Mouse (Mus musculus) gastrocnemius, postnatal 36 days (tissue): ENCODE measurements around the gene Apon. TPM values are rescaled to one million over a fixed set of nuclear protein-coding genes. Genes with fewer than 3 reads are reported as not detected.

Experiments used
- total RNA-seq, 2 experiments: library from RNA; stranded (reverse); gene quantifications; 2 replicates each; pipeline ENCODE4 v1.2.3; 2021

Gene Apon
- total RNA-seq, 2 experiments from 2014 or later: not detected

Other genes with a start within 250 kb of the Apon start
- not detected for gene Hsd17b6, start 246.5 kb upstream of the Apon start, total RNA-seq
- 1 to 10 TPM in 1 of 2 experiments, under 1 TPM in 1; 0.71 to 1.1 TPM for gene Prim1, start 238.9 kb upstream of the Apon start, total RNA-seq
- 100 to 1,000 TPM; 318 to 407 TPM for gene Naca, start 218.5 kb upstream of the Apon start, total RNA-seq
- 10 to 100 TPM; 56.6 to 60.7 TPM for gene Ptges3, start 195.1 kb upstream of the Apon start, total RNA-seq
- 1,000 to 10,000 TPM; 3,740 to 3,926 TPM for gene Atp5b, start 170.8 kb upstream of the Apon start, total RNA-seq
- gene Baz2a, start 162.5 kb upstream of the Apon start, total RNA-seq: 10 to 100 TPM; 11.9 to 14.2 TPM
- 10 to 100 TPM; 53.4 to 58.1 TPM for gene Rbms2, start 73.8 kb upstream of the Apon start, total RNA-seq
- under 1 TPM; 0.35 to 0.59 TPM for gene Gls2, start 59.6 kb upstream of the Apon start, total RNA-seq
- gene Spryd4, start 42.3 kb upstream of the Apon start, total RNA-seq: 10 to 100 TPM; 31.8 to 32.3 TPM
- not detected for gene Mip, start 28.3 kb upstream of the Apon start, total RNA-seq
- gene Timeless, start 22.0 kb upstream of the Apon start, total RNA-seq: 1 to 10 TPM; 1.7 to 2.2 TPM
- gene Apof, start 14.6 kb downstream of the Apon start, total RNA-seq: not detected
- gene Stat2, start 16.5 kb downstream of the Apon start, total RNA-seq: 1 to 10 TPM; 3.2 to 3.9 TPM
- gene Il23a, start 44.7 kb downstream of the Apon start, total RNA-seq: not detected
- 1 to 10 TPM; 4.4 to 5.6 TPM for gene Pan2, start 49.2 kb downstream of the Apon start, total RNA-seq
- gene Cnpy2, start 68.4 kb downstream of the Apon start, total RNA-seq: 10 to 100 TPM; 41.6 to 45.4 TPM
- 100 to 1,000 TPM; 586 to 610 TPM for gene Cs, start 83.6 kb downstream of the Apon start, total RNA-seq
- 100 to 1,000 TPM; 433 to 434 TPM for gene Coq10a, start 114.9 kb downstream of the Apon start, total RNA-seq
- gene Ankrd52, start 123.0 kb downstream of the Apon start, total RNA-seq: 10 to 100 TPM; 50.5 to 55.7 TPM
- gene Slc39a5, start 147.1 kb downstream of the Apon start, total RNA-seq: not detected
- 10 to 100 TPM; 48.1 to 50.4 TPM for gene Nabp2, start 157.4 kb downstream of the Apon start, total RNA-seq
- 10 to 100 TPM; 10.4 to 10.5 TPM for gene Rnf41, start 157.6 kb downstream of the Apon start, total RNA-seq
- 10 to 100 TPM; 39.2 to 46.4 TPM for gene Smarcc2, start 205.2 kb downstream of the Apon start, total RNA-seq
- gene Myl6, start 240.0 kb downstream of the Apon start, total RNA-seq: 100 to 1,000 TPM; 155 to 171 TPM
- 10 to 100 TPM in 1 of 2 experiments, 1 to 10 TPM in 1; 5.6 to 21.4 TPM for gene Myl6b, start 244.6 kb downstream of the Apon start, total RNA-seq